Mouse (Mus musculus): ENCODE measurements at regions not wholly inside any gene's neighbourhood (a gene's known extent, or its start where the extent isn't known, plus 50 kb on each side); places are given as distances from the start of the nearest gene placed in this dataset.
"Not testable (repeated sequence)": the region's sequence is repeated elsewhere in the genome, so short reads cannot be mapped to it uniquely, and the experiment has no call there.

DNA sequence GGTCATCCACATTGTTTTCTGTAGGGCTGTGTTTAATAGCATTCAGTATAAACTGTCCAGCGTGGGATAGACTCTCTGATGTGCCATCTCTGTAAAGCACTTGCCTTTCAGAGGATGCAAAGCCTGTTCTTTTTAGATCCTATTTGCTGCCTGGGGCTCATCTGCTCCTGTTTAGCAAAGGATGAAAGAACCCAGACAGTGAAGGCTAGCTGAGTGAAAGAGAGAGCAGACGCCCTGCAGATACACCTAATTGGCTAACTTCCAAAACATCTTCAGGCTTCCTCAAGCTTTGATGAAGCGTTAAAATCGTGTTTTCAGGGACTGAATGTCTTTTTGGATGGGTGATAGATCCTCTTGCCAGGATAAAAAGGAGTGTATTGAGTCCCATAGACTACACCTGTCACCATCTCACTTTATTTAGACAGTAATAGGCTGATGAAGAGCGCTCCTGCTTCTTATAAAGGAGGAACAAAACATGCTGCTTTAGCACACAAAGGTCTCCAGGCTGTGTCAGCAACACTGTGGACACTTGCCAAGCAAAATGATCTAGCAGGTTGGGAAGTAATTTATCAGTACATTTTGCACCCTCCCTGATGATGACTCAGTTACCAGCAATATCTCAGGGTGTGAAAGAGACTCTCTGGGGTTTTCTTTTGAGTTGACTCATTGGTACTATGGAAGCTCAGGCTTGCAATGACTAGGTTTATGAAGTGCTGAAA is 4717.3 kb downstream of the 9330182O14Rik start:
- CTCF ChIA-PET = no interaction called here

DNA sequence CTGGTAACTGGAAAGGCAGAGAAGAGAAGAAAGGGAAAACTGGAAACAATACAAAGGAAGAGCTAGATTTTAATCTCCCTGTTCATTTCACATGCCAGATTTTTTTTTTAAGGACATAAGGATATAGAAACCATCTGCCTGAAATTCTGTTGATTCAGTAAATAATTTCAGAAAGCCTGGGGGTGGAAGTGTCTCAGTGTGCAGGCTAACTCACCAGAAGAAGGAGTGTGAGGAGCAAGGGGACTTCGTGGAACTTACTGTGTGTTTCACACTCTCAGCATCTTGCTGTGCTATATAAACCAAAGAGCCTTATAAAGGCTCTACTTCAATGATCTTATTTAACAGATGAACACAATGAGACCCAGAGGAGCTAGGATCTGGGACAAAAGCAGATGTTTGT is 4722.9 kb downstream of the 9330182O14Rik start:
- CTCF ChIA-PET = no interaction called here

- CTCF ChIA-PET = no interaction called here
These were observed 4725.2 kb downstream of the 9330182O14Rik start for GRCm38 (mm10) chr15:44859369-44859768.

- CTCF ChIA-PET = interaction anchor here (0.6 kb wide), 1 partner anchor 172 kb away, joined by 6 read pairs; no protein-coding TSS in a partner anchor
These were observed 4726.1 kb downstream of the 9330182O14Rik start for GRCm38 (mm10) chr15:44860204-44860806.

GRCm38 (mm10) chr15:44868537-44868936 is 4734.4 kb downstream of the 9330182O14Rik start:
- CTCF ChIA-PET = no interaction called here

GRCm38 (mm10) chr15:44869023-44869422 is 4734.9 kb downstream of the 9330182O14Rik start:
- CTCF ChIA-PET = no interaction called here

- CTCF ChIA-PET = no interaction called here
These were observed 4735.5 kb downstream of the 9330182O14Rik start for GRCm38 (mm10) chr15:44869672-44870071.

GRCm38 (mm10) chr15:44870934-44871333 is 4736.8 kb downstream of the 9330182O14Rik start:
- CTCF ChIA-PET = not testable (repeated sequence)

- CTCF ChIA-PET = no interaction called here
These were observed 4748.1 kb downstream of the 9330182O14Rik start for GRCm38 (mm10) chr15:44882219-44882618.

DNA sequence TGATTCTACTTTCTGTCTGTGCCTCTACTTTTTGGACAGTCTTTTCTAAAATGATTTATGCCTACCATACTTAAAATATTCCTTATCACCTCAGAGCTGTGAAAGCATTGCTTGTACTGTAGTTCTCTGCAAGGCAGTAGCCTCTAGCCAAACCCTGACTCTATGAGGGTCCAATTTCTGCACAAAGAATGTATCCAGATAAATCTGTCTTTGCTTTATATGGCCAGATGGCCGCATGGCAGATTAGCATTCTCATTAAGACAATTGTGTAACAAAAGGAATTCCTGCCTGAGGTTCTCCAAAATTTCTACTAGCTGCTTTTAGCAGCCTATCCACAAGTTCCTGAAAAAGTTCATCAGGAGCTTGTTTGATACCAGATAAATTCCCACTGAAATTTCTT is 4757.4 kb downstream of the 9330182O14Rik start:
- CTCF ChIA-PET = no interaction called here

GRCm38 (mm10) chr15:44896220-44896619 is 4762.1 kb downstream of the 9330182O14Rik start:
- CTCF ChIA-PET = no interaction called here

DNA sequence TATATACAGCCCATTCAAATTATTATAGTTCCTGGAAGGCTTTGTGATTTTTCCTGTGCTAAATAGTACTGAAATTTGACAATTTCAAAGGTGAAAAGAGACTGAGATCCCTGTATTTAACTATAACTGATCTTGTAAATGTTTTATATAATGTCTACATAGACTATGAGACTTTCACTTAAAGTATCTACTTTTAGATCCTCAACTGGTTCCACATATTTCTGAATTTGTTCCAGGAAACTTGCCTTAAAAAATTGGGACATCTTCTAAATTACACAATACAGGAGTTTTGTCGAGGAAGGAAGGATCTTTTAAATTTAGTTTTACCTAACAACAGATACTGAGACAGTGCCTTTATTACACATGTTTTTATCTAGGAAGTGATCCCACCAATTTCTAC is 4763.4 kb downstream of the 9330182O14Rik start:
- CTCF ChIA-PET = no interaction called here

- CTCF ChIA-PET = no interaction called here
These were observed 4773.0 kb downstream of the 9330182O14Rik start for GRCm38 (mm10) chr15:44907133-44907532.

GRCm38 (mm10) chr15:44913434-44913833 is 4779.3 kb downstream of the 9330182O14Rik start:
- CTCF ChIA-PET = no interaction called here

DNA sequence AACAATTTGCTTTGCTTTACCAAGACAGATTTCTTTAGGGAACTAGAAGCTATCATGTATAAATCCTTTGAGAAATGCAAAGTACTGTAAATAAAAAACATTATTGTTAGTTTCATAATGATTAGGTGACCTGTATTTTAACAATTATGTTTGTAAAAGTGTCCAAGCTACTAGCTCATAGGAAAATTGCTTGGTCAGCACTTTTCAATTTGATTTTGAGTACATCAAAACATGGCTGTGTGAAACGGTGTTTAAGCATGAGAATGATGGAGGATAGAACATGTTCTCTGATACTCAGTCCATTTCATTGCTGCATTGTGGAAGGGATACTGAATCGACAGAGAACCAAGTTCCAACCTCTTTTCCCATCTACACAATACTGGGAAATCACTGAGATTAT is 4780.8 kb downstream of the 9330182O14Rik start:
- CTCF ChIA-PET = no interaction called here

DNA sequence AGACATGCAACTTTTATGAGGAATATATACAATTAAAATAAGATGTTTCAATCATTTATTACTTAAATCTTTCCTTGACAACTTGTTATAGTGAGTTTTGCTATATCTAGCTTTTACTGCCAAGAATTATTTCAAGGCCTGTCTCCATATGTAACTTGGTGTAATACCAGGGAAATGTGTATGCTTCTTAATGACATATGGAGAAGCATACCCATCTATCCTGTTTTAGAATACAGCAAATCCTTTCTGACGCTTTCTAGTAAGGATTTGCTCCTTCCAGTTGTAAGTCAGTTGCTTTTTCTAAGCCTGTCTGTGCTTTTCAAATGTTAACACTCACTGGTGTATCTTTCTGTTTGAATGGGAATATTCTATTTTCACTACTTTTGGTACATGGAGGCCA is 4782.3 kb downstream of the 9330182O14Rik start:
- CTCF ChIA-PET = no interaction called here

GRCm38 (mm10) chr15:44924686-44925085 is 4790.5 kb downstream of the 9330182O14Rik start:
- CTCF ChIA-PET = no interaction called here

GRCm38 (mm10) chr15:44927058-44927457 is 4792.9 kb downstream of the 9330182O14Rik start:
- CTCF ChIA-PET = no interaction called here

DNA sequence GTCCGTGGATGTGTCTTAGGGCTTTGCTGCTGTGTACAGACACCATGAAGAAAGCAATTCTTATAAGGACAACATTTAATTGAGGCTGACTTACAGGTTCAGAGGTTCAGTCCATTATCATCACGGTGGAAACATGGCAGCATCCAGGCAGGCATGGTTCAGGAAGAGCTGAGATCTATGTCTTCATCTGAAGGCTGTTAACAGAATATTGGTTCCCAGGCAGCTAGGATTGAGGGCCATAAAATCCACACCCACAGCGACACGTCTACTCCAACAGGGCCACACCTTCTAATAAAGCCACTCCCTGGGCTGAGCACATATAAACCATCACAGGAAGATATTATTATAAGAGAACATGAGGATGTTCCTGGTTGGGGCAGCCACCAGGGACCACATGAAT is 4814.5 kb downstream of the 9330182O14Rik start:
- CTCF ChIA-PET = no interaction called here

DNA sequence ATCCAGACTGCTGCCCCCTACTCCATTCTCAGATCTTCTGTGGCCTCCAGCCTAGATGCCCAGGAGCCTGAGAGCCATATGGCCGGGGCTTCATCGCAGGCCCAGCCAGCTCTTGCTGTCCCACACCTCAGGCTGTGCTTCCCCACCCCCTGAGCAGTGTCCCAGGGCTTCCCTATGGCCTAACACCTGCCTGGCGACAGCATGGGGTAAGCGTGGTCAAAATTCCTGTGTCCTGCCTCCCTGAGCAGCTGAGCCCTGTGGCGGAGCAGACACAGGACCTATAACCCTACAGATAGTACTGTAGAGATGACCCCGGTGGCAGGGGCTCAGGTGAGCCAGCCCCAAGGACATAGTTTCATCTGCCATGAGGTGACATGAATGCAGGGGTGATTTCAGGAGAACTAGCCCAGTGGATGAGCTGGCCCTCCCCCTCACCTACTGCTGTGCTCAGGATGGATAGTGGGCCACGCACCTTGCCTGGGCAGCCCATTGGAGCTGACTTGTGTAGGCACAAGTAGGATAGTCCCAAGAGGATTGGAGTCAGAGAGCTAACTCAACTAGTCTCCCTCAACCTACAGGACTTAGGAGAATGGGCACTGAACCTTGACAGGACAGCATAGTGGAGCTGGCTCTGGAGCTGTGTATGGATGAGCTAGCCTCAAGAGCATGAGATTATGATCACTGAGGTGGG is 4816.9 kb downstream of the 9330182O14Rik start:
- CTCF ChIA-PET = no interaction called here
